Mouse (Mus musculus) urinary bladder, postnatal 10 days (tissue): ENCODE results near the gene Wdr41.

Experiments
- DNase-seq: peaks from one replicate; pipeline ENCODE4 v3.0.0; 2022; ENCODE audit warnings: low spot score

The Wdr41 gene

GRCm38 (mm10) chr13:94976219-94977186, at the start of gene Wdr41:
Wdr41 (plus strand) TSS chr13:94976344.
- DNase-seq, result peak; percentile 66

GRCm38 (mm10) chr13:94928086-94928485, 48.1 kb upstream of the Wdr41 start:
- DNase-seq, result no peak

GRCm38 (mm10) chr13:94938418-94938817, 37.7 kb upstream of the Wdr41 start:
- DNase-seq, result no peak

- DNase-seq, result no peak
These were observed 36.0 kb upstream of the Wdr41 start for GRCm38 (mm10) chr13:94940104-94940503.

- DNase-seq, result no peak
These were observed 34.9 kb upstream of the Wdr41 start for GRCm38 (mm10) chr13:94941230-94941629.

GRCm38 (mm10) chr13:94955941-94956340, 20.2 kb upstream of the Wdr41 start:
- DNase-seq, result no peak

GRCm38 (mm10) chr13:94957965-94958364, 18.2 kb upstream of the Wdr41 start:
- DNase-seq, result no peak

- DNase-seq, result no peak
These were observed 6.1 kb upstream of the Wdr41 start for GRCm38 (mm10) chr13:94969992-94970553.

- DNase-seq, result no peak
These were observed 321 bp upstream of the Wdr41 start for GRCm38 (mm10) chr13:94975828-94976218.

- no peak for DNase-seq
These were observed 2.9 kb downstream of the Wdr41 start for GRCm38 (mm10) chr13:94979081-94979480.

- no peak for DNase-seq
These were observed 14.4 kb downstream of the Wdr41 start for GRCm38 (mm10) chr13:94990516-94990915.

- DNase-seq, result no peak
These were observed 31.1 kb downstream of the Wdr41 start for GRCm38 (mm10) chr13:95007281-95007680.

- no peak for DNase-seq
These were observed 33.1 kb downstream of the Wdr41 start for GRCm38 (mm10) chr13:95009261-95009660.

GRCm38 (mm10) chr13:95011546-95012257, 35.6 kb downstream of the Wdr41 start:
- no peak for DNase-seq

GRCm38 (mm10) chr13:95017278-95017677, 41.1 kb downstream of the Wdr41 start:
- DNase-seq, result no peak

- DNase-seq, result no peak
These were observed 41.8 kb downstream of the Wdr41 start for GRCm38 (mm10) chr13:95017916-95018315.

GRCm38 (mm10) chr13:95019345-95019744, 43.2 kb downstream of the Wdr41 start:
- DNase-seq, result no peak

- DNase-seq, result no peak
These were observed 44.1 kb downstream of the Wdr41 start for GRCm38 (mm10) chr13:95020216-95020615.

- DNase-seq, result no peak
These were observed 54.7 kb downstream of the Wdr41 start for GRCm38 (mm10) chr13:95030828-95031227.

- DNase-seq, result no peak
These were observed 56.1 kb downstream of the Wdr41 start for GRCm38 (mm10) chr13:95032127-95032831.

GRCm38 (mm10) chr13:95032973-95033372, 56.8 kb downstream of the Wdr41 start:
- DNase-seq, result no peak

GRCm38 (mm10) chr13:95034094-95034493, 58.0 kb downstream of the Wdr41 start:
- no peak for DNase-seq
